Mouse (Mus musculus) retina, embryonic 14.5 days (tissue): Measurements from ENCODE around the gene Pde8b.

Experiments used
- DNase-seq: peaks from one replicate; pipeline ENCODE4 v3.0.0-alpha.2; 2015; ENCODE audit warnings: low spot score

The Pde8b gene

DNA sequence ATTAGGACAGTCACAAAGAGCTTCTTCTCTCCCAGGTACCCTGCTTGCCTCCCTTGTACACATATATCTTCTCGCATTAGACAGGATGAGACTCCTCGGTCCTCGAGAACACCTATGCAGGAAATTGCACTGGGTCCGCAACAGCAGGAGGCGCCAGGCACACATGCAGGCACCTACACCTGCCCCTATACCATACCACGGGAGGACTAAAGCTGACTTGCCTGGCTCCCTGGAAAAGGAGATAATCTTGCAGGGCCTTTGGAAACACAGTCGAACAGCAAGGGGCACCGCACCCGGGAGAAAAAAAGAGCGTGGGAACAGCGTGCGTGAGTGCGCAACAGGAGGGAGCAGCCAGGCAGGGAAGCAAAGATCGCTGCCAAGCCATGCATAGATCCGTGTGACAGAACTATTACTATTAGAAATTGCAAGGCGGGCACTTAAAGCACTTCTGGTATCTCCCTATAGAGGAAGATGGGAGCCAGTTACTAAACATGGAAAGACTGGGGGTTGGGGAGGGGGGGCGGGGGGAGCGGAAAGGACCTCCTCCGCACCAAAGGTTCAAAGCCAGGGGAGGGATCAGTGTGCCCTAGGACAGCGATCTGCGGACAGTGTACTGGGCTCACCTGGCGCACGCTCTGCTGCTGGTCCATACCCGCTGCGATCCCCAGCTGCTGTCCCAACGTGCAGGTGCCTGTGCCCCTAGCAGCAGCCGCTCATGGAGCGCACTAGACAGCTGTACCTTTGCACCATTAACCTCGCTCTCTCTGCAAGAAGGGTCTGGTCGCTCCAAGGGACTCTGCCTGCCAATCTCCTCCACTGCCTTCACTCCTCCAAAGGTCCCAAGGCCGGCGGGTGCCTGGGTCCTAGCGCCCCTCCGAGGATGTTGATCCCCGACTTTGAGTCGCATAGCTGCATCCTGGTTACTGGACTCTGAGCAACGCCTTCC is at the start of gene Pde8b:
Gene Pde8b (minus strand): TSS at position 826 of the 946 bp plus-strand sequence.
- peak; percentile 43 for DNase-seq

DNA sequence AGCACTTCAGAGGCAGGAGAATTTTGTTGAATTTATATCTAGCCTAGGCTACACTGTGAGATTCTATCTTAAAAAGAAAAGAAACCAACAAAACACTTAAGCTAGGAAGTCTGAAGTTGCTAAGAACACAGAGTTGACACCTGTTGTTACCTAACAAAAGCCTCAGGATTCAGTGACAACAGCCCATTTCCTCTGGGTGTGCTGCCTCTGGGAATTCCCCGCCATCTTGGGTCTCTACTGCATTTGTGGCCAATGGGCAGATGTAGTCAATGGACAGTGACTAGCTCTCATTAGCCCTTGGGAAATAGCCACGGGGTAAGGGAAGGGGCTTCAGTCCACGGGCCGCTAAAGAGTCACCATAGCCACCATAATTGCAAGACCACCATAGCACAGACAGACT is 41.8 kb upstream of the Pde8b start:
- peak; percentile 60 for DNase-seq

DNA sequence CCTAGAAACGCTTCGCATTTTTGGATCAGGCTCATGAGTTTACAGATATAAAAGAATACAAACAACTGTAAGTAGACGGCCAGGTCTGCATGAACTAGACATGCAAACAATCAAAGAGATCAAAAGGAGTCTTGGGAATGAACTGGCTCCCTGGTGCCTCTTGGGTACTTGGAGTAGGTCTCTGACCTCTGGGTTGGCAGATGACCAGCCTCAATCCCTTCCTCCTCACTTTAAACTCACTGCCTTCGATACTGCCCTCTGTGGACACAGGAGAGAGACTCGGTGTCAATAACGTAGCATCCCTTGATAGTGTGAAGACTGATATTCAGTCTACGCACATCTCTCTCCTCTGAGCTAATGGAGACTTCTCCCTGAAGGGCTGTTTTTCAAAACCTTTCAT is 37.9 kb upstream of the Pde8b start:
- no peak for DNase-seq

DNA sequence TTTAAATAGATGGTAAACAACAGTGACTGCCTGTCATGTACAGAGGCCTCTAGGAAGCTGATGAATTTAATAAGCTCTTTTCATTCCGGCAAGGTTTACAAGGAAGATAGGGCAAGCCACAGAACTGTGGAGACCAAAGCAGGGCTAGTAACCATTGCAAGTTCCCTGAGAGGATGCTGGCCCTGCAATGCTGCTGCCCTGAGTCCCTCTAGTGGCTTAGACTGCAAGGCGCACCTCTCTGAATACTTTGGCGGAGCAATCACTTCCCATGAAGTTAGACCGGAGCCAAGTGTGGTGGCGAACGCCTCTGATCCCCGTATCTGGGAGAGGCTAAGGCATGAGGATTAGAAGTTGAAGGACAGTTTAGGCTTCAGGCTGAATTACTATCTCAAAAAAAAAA is 36.9 kb upstream of the Pde8b start:
- DNase-seq, result peak; percentile 86

DNA sequence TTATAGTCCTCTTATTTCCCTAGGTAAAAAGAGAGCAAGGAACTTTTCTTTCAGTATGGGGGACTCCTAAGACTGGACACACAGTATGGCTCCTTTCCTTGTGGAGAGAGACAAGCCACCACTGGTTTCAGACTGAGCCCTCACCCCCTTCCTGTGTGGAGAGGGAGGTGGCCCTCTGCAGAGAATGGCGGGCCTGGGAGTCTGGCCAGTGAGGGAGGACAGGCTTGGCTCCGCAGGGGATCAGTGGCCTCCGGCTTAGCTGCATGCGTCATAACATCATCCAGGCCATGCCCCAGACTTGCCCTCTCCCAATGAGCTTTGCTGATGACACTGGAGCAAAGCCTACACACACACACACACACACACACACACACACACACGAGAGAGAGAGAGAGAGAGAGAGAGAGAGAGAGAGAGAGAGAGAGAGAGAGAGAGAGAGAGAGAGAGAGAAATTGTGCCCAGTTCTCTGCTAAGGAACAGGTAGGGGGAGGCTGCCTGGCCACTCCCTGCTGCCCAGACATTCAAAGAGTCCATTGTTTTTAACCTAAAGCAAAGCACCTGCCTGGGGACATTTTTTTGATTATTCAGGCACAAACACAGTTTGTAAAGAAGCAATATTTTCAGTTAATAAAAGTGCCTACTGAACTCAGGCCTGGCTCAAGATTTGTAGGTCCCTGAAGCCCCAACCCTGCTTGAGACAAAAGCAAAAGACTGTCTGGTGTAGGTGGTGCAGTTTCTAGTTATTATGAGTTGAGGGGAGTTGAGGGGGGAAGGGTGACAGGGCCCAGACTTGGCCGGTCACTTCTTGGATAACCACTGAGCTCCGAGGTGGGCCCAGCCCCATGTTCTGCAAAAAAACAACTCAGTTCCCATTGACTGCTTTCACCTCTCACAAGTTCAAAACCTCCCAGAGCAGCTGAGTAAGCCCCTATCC is 31.9 kb upstream of the Pde8b start:
- DNase-seq, result peak; percentile 43

DNA sequence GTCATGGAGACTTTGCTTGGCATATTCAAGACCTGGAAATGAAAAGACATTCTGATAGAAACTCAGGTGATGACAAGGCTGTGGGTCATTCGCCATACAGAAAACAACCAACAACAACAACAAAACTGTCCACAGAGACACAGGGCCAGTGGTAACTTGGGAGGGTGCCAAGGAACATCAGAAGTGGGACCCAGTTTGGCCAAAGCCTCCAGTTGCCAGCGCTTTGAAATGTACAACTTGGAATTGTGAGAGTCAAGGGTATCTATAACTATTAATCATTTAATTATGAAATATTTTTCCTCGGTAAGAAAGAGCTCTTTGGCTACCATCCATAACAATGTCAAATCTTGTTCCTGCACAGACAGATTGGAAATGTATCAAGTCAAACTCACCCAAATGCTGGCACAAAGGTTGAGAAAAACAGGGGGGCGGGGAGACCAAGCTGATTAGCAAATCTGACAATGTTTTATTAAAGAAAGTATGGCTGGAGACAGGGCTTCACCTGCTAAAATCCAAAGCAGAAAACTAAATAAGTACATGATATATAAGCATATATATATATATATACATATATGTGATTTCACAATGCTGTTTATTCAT is 28.4 kb upstream of the Pde8b start:
- no peak for DNase-seq

DNA sequence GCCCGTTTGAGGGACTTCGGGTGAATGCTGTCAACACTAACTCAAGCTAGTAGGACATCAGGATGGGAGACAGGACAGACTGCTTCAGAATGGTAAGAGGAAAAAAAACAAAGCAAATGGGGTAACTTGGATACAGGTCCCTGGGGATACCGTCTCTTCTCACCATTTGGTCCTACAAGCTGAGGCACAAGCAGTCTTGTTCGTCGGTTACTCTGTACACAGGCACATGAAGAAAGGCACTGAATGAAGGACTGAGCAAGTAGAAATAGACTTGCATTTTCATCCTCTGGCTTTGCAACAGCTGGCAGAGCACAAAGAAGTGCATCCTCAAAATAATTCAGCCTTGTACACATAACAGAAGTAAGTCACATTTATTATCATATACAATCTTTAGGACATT is 14.6 kb upstream of the Pde8b start:
- no peak for DNase-seq

DNA sequence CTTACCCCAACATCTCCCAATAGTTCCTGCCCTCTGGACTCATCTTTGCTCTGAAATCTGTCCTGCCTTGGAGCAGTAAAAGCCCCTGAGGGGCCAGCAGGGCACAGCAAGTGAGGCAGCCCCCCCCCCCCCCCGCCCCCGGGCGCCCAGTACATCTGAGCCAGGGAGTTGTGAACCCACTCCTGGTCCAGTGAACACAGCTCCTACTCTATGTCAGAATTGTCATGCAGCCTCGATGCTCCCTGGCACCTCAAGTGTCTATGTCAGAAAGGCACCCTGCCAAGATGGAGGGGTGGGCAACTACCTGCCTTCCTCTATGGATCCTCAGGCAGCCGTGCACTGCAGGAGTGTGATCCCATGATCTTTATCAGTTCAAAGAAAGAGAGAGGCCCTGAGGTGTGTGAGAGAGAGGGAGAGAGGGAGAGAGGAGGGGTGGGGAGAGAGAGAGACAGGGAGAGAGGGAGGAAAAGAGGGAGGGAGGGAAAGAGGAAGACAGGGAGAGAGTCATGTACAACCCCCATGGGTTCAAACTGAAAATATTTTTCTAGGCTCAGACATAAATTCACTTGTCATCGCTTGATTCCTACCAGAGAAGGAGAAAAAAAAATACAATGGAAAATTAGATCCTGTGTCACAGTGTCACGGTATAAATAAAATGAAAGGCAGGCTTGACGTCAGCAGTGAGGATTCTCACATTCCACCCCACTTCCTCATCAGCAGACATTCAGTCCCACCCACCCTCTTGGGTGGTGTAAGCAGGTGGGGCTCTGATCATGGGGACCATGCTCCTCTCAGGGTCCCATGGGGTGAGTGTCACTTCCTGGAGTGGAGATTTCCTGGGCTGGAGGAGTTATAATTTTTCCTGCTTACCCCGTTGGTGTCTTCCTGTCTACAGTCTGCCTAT is 11.0 kb upstream of the Pde8b start:
- no peak for DNase-seq

DNA sequence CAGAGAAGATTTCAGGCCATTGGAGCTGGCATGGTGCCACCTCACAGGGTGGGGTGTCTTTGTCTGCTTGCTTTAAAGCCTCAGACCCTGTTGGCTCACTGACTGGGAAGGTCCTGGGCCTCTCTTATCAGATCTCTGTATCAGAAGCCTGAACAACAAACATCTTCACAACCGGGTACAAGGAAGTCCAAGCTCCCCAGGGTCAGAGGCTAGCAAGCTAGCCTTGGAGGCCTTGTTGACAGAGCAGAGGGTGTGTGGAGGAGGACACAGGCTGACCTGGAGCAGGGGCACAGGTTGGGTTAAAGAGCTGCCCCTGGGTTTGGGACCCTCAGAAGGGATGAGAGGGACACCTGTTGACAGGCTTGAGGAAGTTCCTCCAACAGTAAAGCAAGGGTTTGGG is 10.3 kb upstream of the Pde8b start:
- no peak for DNase-seq

DNA sequence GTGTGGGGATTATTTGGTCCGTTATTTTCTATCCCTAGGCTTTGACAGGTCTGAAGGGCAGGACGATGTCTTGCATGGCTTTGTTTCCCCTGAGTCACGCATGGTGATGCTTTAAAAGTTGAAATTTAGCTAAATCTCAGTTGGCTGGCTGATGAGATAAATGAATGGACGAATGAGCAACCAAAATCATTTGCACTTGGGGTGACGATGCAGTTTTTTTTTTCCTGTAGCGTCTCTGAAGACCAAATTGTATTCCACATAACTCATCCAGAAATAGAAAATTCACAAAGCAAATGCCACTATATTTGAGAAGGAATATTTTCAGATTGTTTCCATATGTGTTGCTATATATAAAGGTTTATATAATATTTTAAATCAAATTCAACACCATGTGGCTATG is 6.9 kb upstream of the Pde8b start:
- no peak for DNase-seq

DNA sequence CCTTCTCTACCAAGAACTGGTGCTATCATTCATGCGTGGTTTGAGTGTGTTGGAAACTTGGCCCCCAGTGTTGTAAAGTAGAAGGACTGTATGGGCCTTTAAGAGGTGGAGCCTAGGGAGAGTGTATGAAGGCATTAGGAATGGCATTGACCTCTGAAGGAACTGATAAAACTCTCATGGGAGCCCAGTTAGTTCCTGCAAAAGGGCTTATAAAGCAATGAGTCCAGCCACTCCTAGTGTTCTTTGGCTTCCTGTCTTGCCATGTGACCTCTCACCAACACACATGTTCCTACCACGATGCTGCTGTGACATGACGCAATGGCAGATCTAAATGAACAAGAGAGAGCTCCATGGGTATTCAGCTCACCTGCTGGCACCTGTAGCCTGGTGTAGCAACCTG is 4.9 kb upstream of the Pde8b start:
- no peak for DNase-seq

DNA sequence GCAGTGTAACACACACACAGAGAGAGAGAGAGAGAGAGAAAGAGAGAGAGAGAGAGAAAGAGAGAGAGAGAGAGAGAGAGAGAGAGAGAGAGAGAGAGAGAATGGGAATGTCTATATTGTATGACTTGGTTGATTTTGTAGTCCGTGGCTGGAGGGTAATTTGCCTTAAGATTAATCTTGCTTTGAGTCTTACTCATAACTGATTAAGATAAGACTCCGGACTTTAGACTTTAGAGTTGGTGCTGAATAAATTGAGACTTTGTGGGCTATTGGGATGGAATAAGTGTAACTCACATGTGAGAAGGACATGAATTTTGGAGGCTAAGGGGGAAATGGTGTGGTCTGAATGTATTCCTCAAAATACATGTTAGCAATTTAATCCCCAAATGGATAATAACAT is 7.1 kb downstream of the Pde8b start:
- DNase-seq, result no peak

DNA sequence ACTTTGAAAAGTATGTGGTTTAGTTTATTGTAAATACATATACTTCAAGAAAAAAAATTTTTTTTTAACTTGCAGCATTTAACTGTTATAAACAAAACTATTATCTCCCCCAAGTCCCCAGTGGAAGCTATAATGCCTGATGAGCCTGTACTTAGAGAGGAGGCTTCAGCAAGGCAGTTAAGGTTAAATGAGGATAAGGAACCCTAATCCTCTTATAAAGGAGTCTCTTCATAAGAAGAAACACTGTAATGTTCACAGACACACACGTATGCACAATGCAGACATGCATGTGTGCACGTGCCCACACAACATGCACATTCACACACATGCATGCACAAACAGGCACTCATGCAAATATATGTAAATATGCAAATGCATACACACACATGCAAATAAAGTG is 12.6 kb downstream of the Pde8b start:
- DNase-seq, result no peak

DNA sequence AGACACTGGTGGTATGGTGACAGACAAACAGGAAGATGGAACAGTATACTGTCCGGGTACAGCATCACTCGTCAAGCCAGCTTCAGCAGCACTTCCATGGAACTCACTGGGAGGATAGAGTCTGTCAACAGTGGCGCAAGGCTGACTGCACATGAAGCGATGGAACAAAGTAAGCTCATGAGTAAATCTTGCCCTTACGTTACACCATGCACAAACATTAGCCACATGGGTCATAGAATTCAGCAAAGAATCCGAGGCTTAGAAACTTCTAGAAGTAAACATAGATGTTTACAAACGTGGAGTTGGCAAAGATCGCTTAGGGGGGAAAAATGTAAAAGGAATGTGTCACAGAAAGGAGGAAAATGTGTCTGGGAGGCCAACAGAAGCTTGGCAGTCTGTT is 14.9 kb downstream of the Pde8b start:
- no peak for DNase-seq

DNA sequence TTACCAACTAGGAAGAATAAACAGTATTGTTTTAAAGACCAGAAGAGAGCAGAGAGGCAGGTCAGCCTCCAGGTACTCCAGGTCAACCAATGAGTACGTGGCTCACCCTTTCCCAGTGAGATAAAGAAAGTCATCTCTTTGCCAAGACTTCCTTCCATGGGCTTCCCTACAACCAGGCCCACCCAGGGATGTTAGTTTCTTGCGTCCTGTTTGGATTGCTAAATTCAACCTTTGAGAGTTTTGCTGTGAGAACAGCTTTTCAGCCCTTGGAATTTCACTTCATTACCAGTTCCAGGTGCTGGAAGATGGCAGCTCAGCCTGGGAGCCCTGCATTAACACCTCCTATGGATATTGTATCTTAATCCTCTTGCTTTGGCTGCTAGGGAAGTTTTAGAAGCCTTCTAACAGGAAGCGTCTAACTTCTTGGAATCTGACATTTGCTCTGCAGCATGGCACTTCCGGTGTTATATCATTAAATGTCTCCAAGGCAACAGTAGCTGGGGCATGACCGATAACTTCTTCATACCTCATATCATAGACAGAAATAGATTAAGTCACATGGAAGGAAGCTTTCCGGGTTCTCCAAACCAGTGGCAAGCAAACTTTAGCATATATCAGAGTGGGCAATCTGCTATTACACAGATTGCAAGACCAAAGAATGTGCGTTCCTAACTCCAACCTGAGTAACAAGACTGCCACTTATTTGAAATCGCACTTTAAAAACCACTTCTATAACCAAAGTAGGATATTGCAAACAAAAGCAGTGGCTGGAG is 18.6 kb downstream of the Pde8b start:
- DNase-seq, result no peak

DNA sequence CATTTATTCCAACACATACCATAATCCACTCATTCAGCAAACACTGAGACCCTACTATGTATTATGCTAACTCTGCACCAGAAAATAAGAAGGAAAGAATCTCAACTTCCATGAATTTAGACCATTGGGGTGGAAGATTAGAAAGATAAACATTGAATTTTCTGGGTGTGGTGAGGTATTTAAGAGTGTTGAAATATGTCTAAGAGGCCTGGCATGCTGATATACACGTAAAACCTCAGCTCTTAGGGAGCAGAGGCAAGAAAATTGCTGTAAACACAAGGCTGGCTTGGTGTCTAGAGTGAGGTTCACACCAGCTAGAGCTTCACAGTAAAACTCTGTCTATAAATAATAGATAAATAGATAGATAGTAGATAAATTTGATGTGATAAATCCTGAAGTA is 19.8 kb downstream of the Pde8b start:
- no peak for DNase-seq

DNA sequence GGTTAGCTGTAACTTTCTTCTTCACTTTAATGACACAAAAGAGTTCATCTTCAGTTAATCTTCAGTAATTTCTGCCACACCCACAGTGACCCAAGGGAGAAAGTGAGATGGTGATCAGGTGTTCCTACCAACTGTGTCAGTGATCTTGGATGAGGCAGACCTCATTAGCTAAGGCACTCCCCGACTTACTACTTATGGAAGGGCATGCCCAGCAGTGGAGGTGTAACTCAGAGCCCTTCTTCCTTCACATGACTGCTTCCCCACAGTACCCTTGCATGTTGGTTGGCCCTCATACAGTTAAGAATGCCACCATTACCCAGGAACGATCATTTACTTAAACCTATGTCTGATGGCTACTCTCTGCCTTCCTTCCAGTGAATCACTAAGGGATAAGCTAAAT is 25.6 kb downstream of the Pde8b start:
- no peak for DNase-seq

DNA sequence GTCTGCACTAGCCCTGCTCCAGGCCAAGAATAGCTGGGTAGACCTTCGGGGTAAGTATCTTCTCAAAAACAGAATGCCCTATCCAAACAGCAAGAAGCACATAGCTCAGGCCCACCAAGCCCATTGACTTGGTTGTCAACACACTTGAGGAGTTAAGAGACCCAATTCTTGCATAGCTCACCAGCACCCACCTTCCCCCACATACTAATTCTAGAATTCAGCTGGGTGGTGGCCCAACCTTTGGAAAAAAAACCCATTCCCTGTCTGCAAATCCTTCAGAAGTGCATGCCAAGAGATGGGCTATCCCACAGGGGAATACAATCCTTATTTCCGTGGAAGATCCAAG is 26.7 kb downstream of the Pde8b start:
- no peak for DNase-seq

DNA sequence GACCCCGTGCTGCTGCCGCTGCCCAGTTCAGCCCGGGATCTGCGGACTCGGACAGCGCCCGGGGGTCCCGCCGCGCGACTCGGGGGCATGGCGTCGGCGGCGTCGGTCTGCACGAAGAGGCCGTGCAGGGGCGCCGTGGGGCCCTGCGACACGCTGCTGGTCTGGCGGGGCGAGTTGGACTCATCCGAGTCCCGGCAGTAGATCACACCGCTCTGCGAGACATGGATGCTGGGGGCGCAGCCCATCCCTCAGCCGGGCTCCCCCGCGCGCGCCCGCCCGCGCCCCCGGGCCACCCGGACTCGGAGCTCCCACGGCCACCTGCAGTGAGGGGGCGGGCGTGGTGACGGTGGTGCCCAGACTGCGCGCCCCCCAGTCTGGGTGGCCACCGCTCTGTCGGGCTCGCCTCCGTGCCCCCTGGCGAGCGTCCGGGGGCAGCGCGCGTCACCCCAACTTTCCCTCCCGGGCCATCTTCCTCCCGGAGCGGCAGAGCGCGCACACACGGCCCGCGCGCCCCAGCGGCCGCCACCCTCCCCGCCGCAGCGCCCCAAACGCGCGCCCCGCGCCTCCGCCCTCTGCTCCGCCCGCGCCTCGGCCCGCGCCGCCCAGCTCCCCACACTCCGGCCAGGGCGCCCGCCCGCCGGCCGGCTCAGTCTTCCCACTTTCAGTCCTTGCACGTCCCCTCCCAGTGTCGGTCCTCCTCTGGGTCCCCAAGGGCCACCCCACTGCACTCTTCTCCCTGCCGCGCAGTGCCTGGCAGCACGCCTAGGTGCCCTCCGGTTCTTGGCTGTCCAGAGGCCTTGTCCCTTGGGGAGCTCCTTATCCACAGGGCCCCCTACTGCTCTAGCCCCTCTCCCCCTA is 27.3 kb downstream of the Pde8b start:
- peak; percentile 61 for DNase-seq
